Mouse (Mus musculus) kidney, adult 9 months (tissue): ENCODE data around the gene Uspl1.
A peak's percentile ranks its signal among the peaks of the same experiment; 100 is the strongest.

Source experiments
- DNase-seq: peaks from one replicate; pipeline ENCODE4 v3.0.0; 2022

Gene Uspl1

GRCm38 (mm10) chr5:149261866-149262265, 77.7 kb downstream of the Uspl1 start:
- peak; percentile 36 for DNase-seq

DNA sequence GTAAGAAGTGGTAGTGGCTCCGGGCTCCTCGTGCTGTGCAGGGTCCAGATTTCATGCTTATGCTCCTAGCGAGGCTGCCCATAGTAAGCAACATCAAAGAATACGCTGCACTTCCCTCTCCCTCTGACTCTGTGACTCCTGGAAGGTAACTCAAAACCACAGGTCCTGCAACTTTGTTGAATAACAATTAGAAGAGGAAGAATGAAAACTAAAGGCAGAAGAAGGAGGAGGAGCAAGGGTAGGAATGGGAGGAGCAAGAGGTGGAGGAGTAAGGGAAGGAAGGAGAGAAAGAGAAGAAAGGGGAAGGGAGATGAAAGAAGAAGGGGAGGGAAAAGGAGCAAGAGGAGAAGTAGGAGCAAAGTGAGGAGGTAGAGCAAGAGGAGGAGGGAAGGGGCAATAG, 80.3 kb downstream of the Uspl1 start, which contains the start of gene Alox5ap:
Gene Alox5ap (plus strand): TSS at position 363 of the 400 bp plus-strand sequence.
- DNase-seq = no peak

DNA sequence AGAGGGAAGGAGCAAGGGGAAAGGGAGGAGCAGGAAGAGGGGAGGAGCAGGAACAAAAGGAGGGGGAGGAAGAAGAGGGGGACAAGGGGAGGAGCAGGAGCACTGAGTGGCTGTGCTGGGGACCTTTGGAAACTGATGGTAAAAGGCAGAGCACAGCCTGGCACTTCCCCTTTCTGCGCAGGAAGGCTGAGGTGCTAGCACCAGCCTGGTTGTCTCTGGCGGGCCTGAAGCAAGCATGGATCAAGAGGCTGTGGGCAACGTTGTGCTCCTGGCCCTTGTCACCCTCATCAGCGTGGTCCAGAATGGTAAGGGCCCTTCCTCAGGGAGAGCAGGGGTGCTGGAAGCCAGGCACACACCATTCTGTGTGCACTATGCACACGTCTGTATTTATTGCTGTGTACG, 80.7 kb downstream of the Uspl1 start:
- no peak for DNase-seq
